In the genomic region with DNA sequence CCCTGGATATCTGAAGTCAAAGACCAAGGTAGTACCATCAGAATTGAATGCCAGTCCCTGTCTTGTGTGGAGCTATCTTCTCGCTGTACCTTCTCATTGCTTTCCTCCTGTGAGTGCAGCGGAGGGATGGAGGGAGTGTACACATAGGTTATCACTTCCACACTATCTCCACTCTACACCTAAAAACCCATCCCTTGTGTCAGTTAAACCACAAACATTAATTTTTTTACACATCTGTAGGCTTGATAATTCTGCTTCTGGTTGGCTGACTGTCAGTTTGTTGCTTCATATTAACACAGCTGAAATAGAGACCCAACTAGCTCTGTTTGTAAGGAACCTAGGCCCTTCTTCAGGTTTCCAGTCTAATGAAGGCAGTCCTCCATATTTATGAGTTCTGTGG, we compare ENCODE assay signal across 31 mouse cellular contexts. TPM values are rescaled to one million over a fixed set of nuclear protein-coding genes. Genes with fewer than 3 reads are reported as not detected.
"Had no signal": no experiment of that assay in that cellular context is flagged by ENCODE, and none has a peak within 500 bp of the region (broad histone marks: within the 10 kb centered on the region; RNA-seq: fewer than 3 reads in every experiment).

No protein-coding gene starts in this region.

- H3K4me1 ChIP-seq: limb, embryonic 10.5 days; limb, embryonic 12.5 days; limb, embryonic 13.5 days; limb, embryonic 15.5 days; liver, embryonic 12.5 days; liver, embryonic 13.5 days; liver, embryonic 15.5 days; lung, embryonic 15.5 days; megakaryocyte, embryonic 14.5 days; midbrain, embryonic 10.5 days; midbrain, embryonic 12.5 days; midbrain, embryonic 13.5 days; midbrain, embryonic 15.5 days had no signal

- H3K9me3 ChIP-seq: limb, embryonic 10.5 days; limb, embryonic 12.5 days; limb, embryonic 13.5 days; limb, embryonic 15.5 days; liver, embryonic 12.5 days; liver, embryonic 13.5 days; liver, embryonic 15.5 days; lung, embryonic 15.5 days; megakaryocyte, embryonic 14.5 days; midbrain, embryonic 10.5 days; midbrain, embryonic 12.5 days; midbrain, embryonic 13.5 days; midbrain, embryonic 15.5 days; neural tube, embryonic 12.5 days had no signal

- H3K4me3 ChIP-seq: limb, embryonic 10.5 days; limb, embryonic 12.5 days; limb, embryonic 13.5 days; limb, embryonic 15.5 days; liver, embryonic 12.5 days; liver, embryonic 13.5 days; liver, embryonic 15.5 days; lung, embryonic 15.5 days; megakaryocyte, embryonic 14.5 days; midbrain, embryonic 10.5 days; midbrain, embryonic 12.5 days; midbrain, embryonic 13.5 days; midbrain, embryonic 15.5 days; myocyte; neural tube, embryonic 12.5 days had no signal

- H3K9ac ChIP-seq: limb, embryonic 12.5 days; limb, embryonic 13.5 days; limb, embryonic 15.5 days; liver, embryonic 12.5 days; liver, embryonic 13.5 days; liver, embryonic 14.5 days; liver, embryonic 15.5 days; liver, postnatal 0 days; lung, embryonic 14.5 days; lung, embryonic 15.5 days; midbrain, embryonic 12.5 days; midbrain, embryonic 13.5 days; midbrain, embryonic 15.5 days; neural tube, embryonic 12.5 days had no signal

- H3K27ac ChIP-seq: limb, embryonic 10.5 days; limb, embryonic 12.5 days; limb, embryonic 13.5 days; limb, embryonic 15.5 days; liver, embryonic 12.5 days; liver, embryonic 13.5 days; liver, embryonic 14.5 days; liver, embryonic 15.5 days; lung, embryonic 15.5 days; macrophage; midbrain, embryonic 10.5 days; midbrain, embryonic 12.5 days; midbrain, embryonic 13.5 days; midbrain, embryonic 15.5 days; neural tube, embryonic 12.5 days had no signal

- H3K36me3 ChIP-seq: limb, embryonic 10.5 days; limb, embryonic 12.5 days; limb, embryonic 13.5 days; limb, embryonic 15.5 days; liver, embryonic 12.5 days; liver, embryonic 13.5 days; liver, embryonic 15.5 days; lung, embryonic 15.5 days; midbrain, embryonic 10.5 days; midbrain, embryonic 12.5 days; midbrain, embryonic 13.5 days; midbrain, embryonic 15.5 days; neural tube, embryonic 12.5 days had no signal

- DNase-seq: left cerebral cortex, postnatal 4 days; liver; liver, embryonic 13.5 days; liver, postnatal 0 days; lung, adult 18-20 months; lung, adult 2 months; lung, embryonic 14.5 days; lung, postnatal 10 days; lung, postnatal 14 days; lung, postnatal 36 days; lung, postnatal 4 days; midbrain, embryonic 14.5 days had no signal

- H3K27me3 ChIP-seq: limb, embryonic 12.5 days; limb, embryonic 13.5 days; limb, embryonic 15.5 days; liver, embryonic 12.5 days; liver, embryonic 13.5 days; liver, embryonic 15.5 days; lung, embryonic 15.5 days; megakaryocyte, embryonic 14.5 days; midbrain, embryonic 12.5 days; midbrain, embryonic 13.5 days; midbrain, embryonic 15.5 days; neural tube, embryonic 12.5 days had no signal

RNA-seq across cellular contexts. Expression of gene Mme, which starts 43.3 kb away (rescaled TPM):
- total RNA-seq: megakaryocyte progenitor cell, adult 5-6 weeks; megakaryocyte-erythroid progenitor cell, adult 5-6 weeks; monocyte, adult 5-6 weeks had no signal
- polyA plus RNA-seq: macrophage, myocyte had no signal
